Comparison of ENCODE assay signal across 28 mouse cellular contexts in the genomic region with DNA sequence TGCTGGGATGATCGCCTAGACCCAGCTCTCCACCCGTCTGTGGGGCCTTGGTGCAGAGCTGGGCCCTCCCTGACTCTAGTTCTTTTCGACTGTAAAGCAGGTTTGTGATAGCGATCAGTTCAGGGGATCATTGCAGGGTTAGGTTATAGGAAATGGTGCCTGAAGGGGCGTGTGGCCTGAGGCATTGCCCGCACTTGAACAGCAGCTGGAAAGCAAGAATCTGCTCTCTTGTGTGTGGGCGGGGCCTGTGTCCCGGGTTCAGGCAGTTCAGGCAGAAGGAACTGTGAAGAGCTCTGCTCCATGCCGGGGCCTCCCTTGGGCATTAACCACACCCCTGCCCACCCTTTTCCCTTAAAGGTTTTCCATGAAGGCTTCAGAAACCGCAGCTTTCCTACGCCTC. TPM values are rescaled to one million over a fixed set of nuclear protein-coding genes. Genes with fewer than 3 reads are reported as not detected.
DNase-seq lines count a peak whose midpoint lies in the region; ATAC-seq and TF ChIP-seq lines count a peak whose summit lies in the region.
"Had no signal": no experiment of that assay in that cellular context is flagged by ENCODE, and none has a peak within 500 bp of the region (broad histone marks: within the 10 kb centered on the region; RNA-seq: fewer than 3 reads in every experiment).

No protein-coding gene starts in this region.

- no peak for ATAC-seq in embryonic facial prominence, embryonic 14.5 days (ENCODE audit: low read depth)
- 0 out of 2 replicates have a peak, but pooled peaks have one; percentile 23 for ATAC-seq in intestine, postnatal 0 days
- ATAC-seq: forebrain, embryonic 15.5 days; inflammation-experienced regulatory T-cells, adult 6 months; midbrain, embryonic 13.5 days had no signal

- no peak for TF ChIP-seq CTCF in intestine, postnatal 0 days (IDR thresholded peaks at IDR 0.05; ENCODE audit: low read depth)

- H3K9me3 ChIP-seq in embryonic facial prominence, embryonic 14.5 days (ENCODE audit: control insufficient read depth, low read length): no peaks in the 10 kb centered on the region
- H3K9me3 ChIP-seq in embryonic facial prominence, embryonic 10.5 days: no peaks in the 10 kb centered on the region
- H3K9me3 ChIP-seq in ES-E14 (ENCODE audit: control insufficient read depth, insufficient read depth, low read depth, low read length): no peaks in the 10 kb centered on the region
- no peaks in the 10 kb centered on the region for H3K9me3 ChIP-seq in intestine, postnatal 0 days (ENCODE audit: control insufficient read depth)
- H3K9me3 ChIP-seq: embryonic facial prominence, embryonic 12.5 days; forebrain, embryonic 10.5 days; forebrain, embryonic 15.5 days; hindbrain, embryonic 10.5 days; hindbrain, embryonic 15.5 days; limb, embryonic 10.5 days; limb, embryonic 15.5 days; liver, embryonic 13.5 days; midbrain, embryonic 13.5 days; neural tube, embryonic 13.5 days had no signal

- H3K4me1 ChIP-seq in embryonic facial prominence, embryonic 14.5 days (ENCODE audit: control insufficient read depth, insufficient read depth, low read length): no peaks in the 10 kb centered on the region; the same call in 1 of the 2 replicates
- H3K4me1 ChIP-seq in embryonic facial prominence, embryonic 10.5 days: 0 out of 2 replicates have a peak, but pooled peaks cover 4% of the 10 kb centered on the region
- peaks cover 0 to 5% of the 10 kb centered on the region in 2 experiments; a peak in 1 of 4 replicates for H3K4me1 ChIP-seq in ES-E14 (ENCODE audit: control insufficient read depth in 2 of 2, insufficient read depth in 2 of 2, low read length in 2 of 2, poor library complexity in 1 of 2)
- no peaks in the 10 kb centered on the region; the same call in 1 of the 2 replicates for H3K4me1 ChIP-seq in intestine, postnatal 0 days (replicated peaks; ENCODE audit: control insufficient read depth, insufficient read depth, low read length)
- H3K4me1 ChIP-seq: embryonic facial prominence, embryonic 12.5 days; forebrain, embryonic 15.5 days; hindbrain, embryonic 15.5 days; limb, embryonic 10.5 days; limb, embryonic 15.5 days; liver, embryonic 13.5 days; midbrain, embryonic 13.5 days; neural tube, embryonic 13.5 days had no signal

- H3K4me3 ChIP-seq in embryonic facial prominence, embryonic 14.5 days (ENCODE audit: low read depth, low read length): no peak overlapping the region
- H3K4me3 ChIP-seq in embryonic facial prominence, embryonic 10.5 days: no peak overlapping the region
- no peak overlapping the region for H3K4me3 ChIP-seq in ES-E14 (ENCODE audit: insufficient read depth in 1 of 2, low read depth in 1 of 2, low read length in 2 of 2, poor library complexity in 1 of 2, severe bottlenecking in 1 of 2)
- no peak overlapping the region for H3K4me3 ChIP-seq in intestine, postnatal 0 days (ENCODE audit: low read depth, low read length)
- H3K4me3 ChIP-seq: embryonic facial prominence, embryonic 12.5 days; forebrain, embryonic 10.5 days; forebrain, embryonic 15.5 days; hindbrain, embryonic 10.5 days; hindbrain, embryonic 15.5 days; limb, embryonic 10.5 days; limb, embryonic 15.5 days; liver, embryonic 13.5 days; midbrain, embryonic 13.5 days; neural tube, embryonic 13.5 days had no signal

- in situ Hi-C loops in ES-E14 (cut with MboI; ENCODE audit: low sequenced_read_pairs in 2 of 2, unreplicated experiment in 2 of 2): no loop called here

- DNase-seq in embryonic facial prominence, embryonic 14.5 days (ENCODE audit: low spot score): peak; percentile 19
- DNase-seq in embryonic facial prominence, embryonic 10.5 days (ENCODE audit: low spot score): no peak
- DNase-seq in lung, postnatal 10 days: peak; percentile 30
- no peak for DNase-seq in lung, postnatal 14 days
- peak; percentile 58 for DNase-seq in ES-E14 (ENCODE audit: low read depth, low spot score)
- no peak for DNase-seq in ovary, adult 18-20 months (ENCODE audit: low spot score)
- DNase-seq in frontal cortex, postnatal 36 days (ENCODE audit: low spot score in 2 of 2): no peak
- DNase-seq: adrenal gland, adult 8-10 months; cerebellum, adult 9-10 months; cerebellum, postnatal 36 days; gastrocnemius, postnatal 10 days; heart, postnatal 14 days; layer of hippocampus, adult 9-11 months; liver, embryonic 13.5 days; lung, adult 18-20 months; retina, postnatal 1 day; right cerebral cortex, postnatal 14 days had no signal

- H3K4me2 ChIP-seq in embryonic facial prominence, embryonic 14.5 days (ENCODE audit: low read depth, low read length): no peak overlapping the region
- no peak overlapping the region for H3K4me2 ChIP-seq in intestine, postnatal 0 days (replicated peaks; ENCODE audit: low read depth)
- H3K4me2 ChIP-seq: embryonic facial prominence, embryonic 12.5 days; forebrain, embryonic 15.5 days; hindbrain, embryonic 15.5 days; limb, embryonic 15.5 days; liver, embryonic 13.5 days; midbrain, embryonic 13.5 days; neural tube, embryonic 13.5 days had no signal

- H3K36me3 ChIP-seq in embryonic facial prominence, embryonic 14.5 days (ENCODE audit: control insufficient read depth, insufficient read depth, low read length): 0 out of 2 replicates have a peak, but pooled peaks cover 3% of the 10 kb centered on the region
- no peaks in the 10 kb centered on the region for H3K36me3 ChIP-seq in embryonic facial prominence, embryonic 10.5 days (replicated peaks)
- no peaks in the 10 kb centered on the region for H3K36me3 ChIP-seq in ES-E14 (ENCODE audit: control insufficient read depth, insufficient read depth, low read length, poor library complexity, severe bottlenecking)
- H3K36me3 ChIP-seq in intestine, postnatal 0 days (ENCODE audit: control insufficient read depth, insufficient read depth): peaks cover 32% of the 10 kb centered on the region; the same call in 1 of the 2 replicates
- H3K36me3 ChIP-seq: embryonic facial prominence, embryonic 12.5 days; forebrain, embryonic 10.5 days; hindbrain, embryonic 10.5 days; hindbrain, embryonic 15.5 days; limb, embryonic 10.5 days; liver, embryonic 13.5 days had no signal

- 55% methylated on average over 11 of the region's 11 CpGs for WGBS in embryonic facial prominence, embryonic 14.5 days
- WGBS in embryonic facial prominence, embryonic 10.5 days: 56% methylated on average over 11 of the region's 11 CpGs
- 34% methylated on average over 11 of the region's 11 CpGs for WGBS in intestine, postnatal 0 days

- no peak overlapping the region for H3K27ac ChIP-seq in embryonic facial prominence, embryonic 14.5 days (replicated peaks; ENCODE audit: low read depth, low read length)
- no peak overlapping the region for H3K27ac ChIP-seq in embryonic facial prominence, embryonic 10.5 days (replicated peaks)
- H3K27ac ChIP-seq in ES-E14 (ENCODE audit: insufficient read depth, low read depth, low read length, poor library complexity, severe bottlenecking): no peak overlapping the region
- H3K27ac ChIP-seq in intestine, postnatal 0 days (ENCODE audit: low read depth, low read length): no peak overlapping the region
- H3K27ac ChIP-seq: embryonic facial prominence, embryonic 12.5 days; forebrain, embryonic 10.5 days; forebrain, embryonic 15.5 days; hindbrain, embryonic 10.5 days; hindbrain, embryonic 15.5 days; limb, embryonic 10.5 days; limb, embryonic 15.5 days; liver, embryonic 13.5 days; midbrain, embryonic 13.5 days; neural tube, embryonic 13.5 days had no signal

- H3K27me3 ChIP-seq in embryonic facial prominence, embryonic 14.5 days (replicated peaks; ENCODE audit: control insufficient read depth, insufficient read depth, low read length): peaks cover 21% of the 10 kb centered on the region
- peaks cover 80% of the 10 kb centered on the region for H3K27me3 ChIP-seq in embryonic facial prominence, embryonic 10.5 days (replicated peaks; ENCODE audit: low read depth, poor library complexity, severe bottlenecking)
- H3K27me3 ChIP-seq in intestine, postnatal 0 days (replicated peaks; ENCODE audit: control insufficient read depth, insufficient read depth, low read length): no peaks in the 10 kb centered on the region

- H3K9ac ChIP-seq in embryonic facial prominence, embryonic 14.5 days (ENCODE audit: low read depth, low read length): no peak overlapping the region
- H3K9ac ChIP-seq in ES-E14 (ENCODE audit: insufficient read depth, low read depth, low read length, poor library complexity, severe bottlenecking): no peak overlapping the region
- no peak overlapping the region for H3K9ac ChIP-seq in intestine, postnatal 0 days (ENCODE audit: low read depth, low read length)
- H3K9ac ChIP-seq: forebrain, embryonic 15.5 days; hindbrain, embryonic 15.5 days; limb, embryonic 15.5 days; liver, embryonic 13.5 days; midbrain, embryonic 13.5 days; neural tube, embryonic 13.5 days had no signal

TF ChIP-seq in ES-E14, 5 proteins besides CTCF, POLR2A, EP300 and RAD21:
- TF ChIP-seq MAFK (IDR thresholded peaks at IDR 0.05; ENCODE audit: insufficient read depth, low read depth, low read length) (no peak), HCFC1 (IDR thresholded peaks at IDR 0.05; ENCODE audit: borderline replicate concordance, insufficient read depth, low read length) (no peak), ZC3H11A (IDR thresholded peaks at IDR 0.05; ENCODE audit: borderline replicate concordance, low read depth, low read length) (no peak), ZNF384 (IDR thresholded peaks at IDR 0.05; ENCODE audit: low read depth, low read length) (no peak), CHD2 (IDR thresholded peaks at IDR 0.05; ENCODE audit: low read depth, low read length) (no peak)

RNA-seq across cellular contexts. Expression of a gene that starts 18.7 kb away (rescaled TPM):
- 0.85 and 1.0 TPM in 2 replicates for polyA plus RNA-seq in embryonic facial prominence, embryonic 14.5 days (2014; fragmentation: Nextera tagmentation; extraction: Ambion mirVana)
- 0.16 TPM in 2 replicates for polyA plus RNA-seq in embryonic facial prominence, embryonic 10.5 days (2016; fragmentation: Nextera tagmentation; extraction: Ambion mirVana)
- 0.71 and 0.79 TPM in 2 replicates for total RNA-seq in ES-E14 (2012; rRNA removed)
- polyA plus RNA-seq in intestine, postnatal 0 days (2015; fragmentation: Nextera tagmentation; extraction: Ambion mirVana): 1.5 TPM in 2 replicates

Comparison
In these comparisons a context has a peak if more than half of its experiments do, and no peak if none do; other contexts are left out.
1. DNase-seq: peak in embryonic facial prominence, embryonic 14.5 days (single experiment), lung, postnatal 10 days (single experiment) and ES-E14 (single experiment); none in embryonic facial prominence, embryonic 10.5 days (single experiment), lung, postnatal 14 days (single experiment), ovary, adult 18-20 months (single experiment) and frontal cortex, postnatal 36 days (0 of 2).